In the genomic region with DNA sequence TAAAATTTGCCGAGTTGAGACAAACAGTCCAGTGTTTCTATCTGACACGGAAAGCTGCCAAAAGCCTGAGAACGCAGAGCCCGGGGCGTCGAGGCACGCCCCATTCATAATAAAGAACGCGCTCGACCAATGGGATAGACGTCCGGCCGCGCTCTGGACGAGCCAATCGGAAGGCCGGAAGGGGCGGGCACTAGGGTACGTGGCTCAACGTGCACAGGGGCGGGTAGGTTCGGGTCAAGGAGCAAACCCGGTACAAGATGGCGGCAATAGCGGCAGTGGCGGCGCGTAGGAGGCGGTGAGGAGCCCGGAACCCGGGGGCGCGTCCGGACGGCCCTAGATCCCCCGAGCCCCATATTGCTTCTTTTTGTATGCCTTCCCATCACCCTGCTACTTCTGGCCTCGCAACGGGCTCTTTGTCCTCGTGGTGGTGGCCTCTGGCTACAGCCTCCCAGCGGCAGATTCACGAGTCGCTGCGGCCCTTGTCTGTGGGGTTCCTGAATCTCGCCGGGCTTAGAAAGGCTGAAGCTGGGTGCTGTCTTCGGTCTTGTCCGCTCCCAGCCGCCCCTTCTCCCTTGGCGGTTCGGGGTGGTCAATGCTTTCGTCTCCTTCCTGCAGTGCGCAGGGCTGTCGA, we compare ENCODE assay signal across 8 mouse cellular contexts. TPM values are rescaled to one million over a fixed set of nuclear protein-coding genes. Genes with fewer than 3 reads are reported as not detected.
DNase-seq lines count a peak whose midpoint lies in the region; ATAC-seq lines count a peak whose summit lies in the region.

A gene (plus strand): TSS at position 207 of the 631 bp plus-strand sequence.

- ATAC-seq in common myeloid progenitor, adult 5-6 weeks (replicated peaks; ENCODE audit: low read depth, poor library complexity, severe bottlenecking): peak; percentile 98

- peaks cover 77% of the 10 kb centered on the region for H3K4me1 ChIP-seq in megakaryocyte, embryonic 14.5 days

- no peaks in the 10 kb centered on the region for H3K9me3 ChIP-seq in megakaryocyte, embryonic 14.5 days

- peak within 1 kb of the TSS; percentile 100 for H3K4me3 ChIP-seq in megakaryocyte, embryonic 14.5 days (replicated peaks)

- peak; percentile 99 for DNase-seq in ZHBTc4 (ENCODE audit: low read depth, low spot score)
- peak; percentile 91 for DNase-seq in gastrocnemius, adult 8-10 months (ENCODE audit: low spot score in 2 of 2)
- peak; percentile 89 for DNase-seq in hindlimb bud, embryonic 11.5 days (ENCODE audit: extremely low spot score, low read depth, low spot score)
- peak; percentile 83 to 96 for DNase-seq in left cerebral cortex, adult 8-10 months (ENCODE audit: low spot score in 2 of 2)
- peak; percentile 98 for DNase-seq in right cerebral cortex, postnatal 10 days (ENCODE audit: low spot score in 2 of 2)
- peak; percentile 89 for DNase-seq in urinary bladder, postnatal 25 days (ENCODE audit: low spot score)

- H3K27me3 ChIP-seq in megakaryocyte, embryonic 14.5 days (replicated peaks): no peaks in the 10 kb centered on the region

- peaks cover 54% of the 10 kb centered on the region for H3K36me3 ChIP-seq in megakaryocyte, embryonic 14.5 days (replicated peaks; ENCODE audit: low read length)

RNA-seq across cellular contexts. Expression of the gene that starts here (rescaled TPM):
- 63.4 and 73.1 TPM in 2 replicates for total RNA-seq in common myeloid progenitor, adult 5-6 weeks (2017)
- 10 to 100 TPM; 15.2 to 20.1 (median 18.9) TPM for total RNA-seq in gastrocnemius, adult 8-10 months (2022)
- total RNA-seq in left cerebral cortex, adult 8-10 months (2022): 100 to 1,000 TPM in 3 of 4 experiments, 10 to 100 TPM in 1; 100.0 to 104 (median 103) TPM
- polyA plus RNA-seq in megakaryocyte, embryonic 14.5 days (2012; ENCODE audit: insufficient read depth, low replicate concordance): 4.0 and 25.1 TPM in 2 replicates

Comparison
In these comparisons a context has a peak if more than half of its experiments do, and no peak if none do; other contexts are left out.
1. Peak in every context shown above with its lines: DNase-seq, ATAC-seq and H3K4me3 ChIP-seq.